Mouse (Mus musculus): ENCODE measurements around the gene Ssbp4. TPM values are rescaled to one million over a fixed set of nuclear protein-coding genes. Genes with fewer than 3 reads are reported as not detected.

Ssbp4 gene
- total and polyA plus RNA-seq, 2 experiments from 2014 or later: 204 to 249 TPM

DNA sequence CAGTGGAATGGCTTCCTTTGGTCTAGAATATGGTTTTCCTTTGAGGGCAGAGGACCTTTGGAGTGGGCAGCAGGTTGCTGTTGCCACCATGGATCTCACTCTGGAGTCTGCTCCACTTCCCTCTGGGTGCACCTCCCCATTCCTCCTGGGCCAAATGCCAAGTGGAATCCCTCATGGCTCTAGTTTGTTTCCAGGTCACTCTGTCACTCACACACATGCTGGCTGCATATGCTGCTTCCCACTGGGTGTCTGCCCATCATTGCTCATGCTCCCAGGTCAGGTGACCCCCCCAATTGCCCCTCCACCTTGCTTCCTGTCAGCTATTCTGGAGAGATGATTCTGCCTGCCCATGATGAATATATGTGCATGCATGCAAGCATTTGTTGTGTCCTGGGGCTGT, 54.9 kb downstream of the Ssbp4 start:
- H3K36me3 ChIP-seq (ENCODE audit: insufficient read depth): no peaks in the 10 kb centered on the region
- H3K27me3 ChIP-seq (ENCODE audit: insufficient read depth, low read length): no peaks in the 10 kb centered on the region
- no peak overlapping the region for H3K4me2 ChIP-seq (ENCODE audit: low read depth)
- no peaks in the 10 kb centered on the region for H3K9me3 ChIP-seq (ENCODE audit: low read length)
- ATAC-seq (peak; percentile 34), DNase-seq (peak; percentile 30)
- no peak overlapping the region for H3K27ac ChIP-seq (ENCODE audit: low read depth, low read length)
- H3K9ac ChIP-seq: no peak overlapping the region
- H3K4me3 ChIP-seq (ENCODE audit: low read depth, low read length): no peak overlapping the region
- no peaks in the 10 kb centered on the region for H3K4me1 ChIP-seq (ENCODE audit: insufficient read depth)
- no peak for TF ChIP-seq CTCF (IDR thresholded peaks at IDR 0.05; ENCODE audit: low read depth)

GRCm38 (mm10) chr8:70552836-70553235, 55.8 kb downstream of the Ssbp4 start:
- no peaks in the 10 kb centered on the region for H3K9me3 ChIP-seq (ENCODE audit: low read length)
- H3K4me1 ChIP-seq (ENCODE audit: insufficient read depth): no peaks in the 10 kb centered on the region
- 30% methylated on average over 1 of the region's 1 CpGs for WGBS
- H3K4me3 ChIP-seq (ENCODE audit: low read depth, low read length): no peak overlapping the region
- H3K4me2 ChIP-seq (ENCODE audit: low read depth): no peak overlapping the region
- TF ChIP-seq CTCF (IDR thresholded peaks at IDR 0.05; ENCODE audit: low read depth): no peak
- no peak overlapping the region for H3K9ac ChIP-seq
- DNase-seq (no peak), ATAC-seq (no peak)
- no peak overlapping the region for H3K27ac ChIP-seq (ENCODE audit: low read depth, low read length)
- H3K36me3 ChIP-seq (ENCODE audit: insufficient read depth): no peaks in the 10 kb centered on the region
- H3K27me3 ChIP-seq (ENCODE audit: insufficient read depth, low read length): no peaks in the 10 kb centered on the region

GRCm38 (mm10) chr8:70551558-70552161, 57.0 kb downstream of the Ssbp4 start:
- DNase-seq (no peak), ATAC-seq (no peak)
- H3K27me3 ChIP-seq (ENCODE audit: insufficient read depth, low read length): no peaks in the 10 kb centered on the region
- H3K9me3 ChIP-seq (ENCODE audit: low read length): no peaks in the 10 kb centered on the region
- 74% methylated on average over 3 of the region's 3 CpGs for WGBS
- no peak for TF ChIP-seq CTCF (IDR thresholded peaks at IDR 0.05; ENCODE audit: low read depth)
- H3K4me2 ChIP-seq (ENCODE audit: low read depth): no peak overlapping the region
- no peaks in the 10 kb centered on the region for H3K36me3 ChIP-seq (ENCODE audit: insufficient read depth)
- no peak overlapping the region for H3K27ac ChIP-seq (ENCODE audit: low read depth, low read length)
- H3K9ac ChIP-seq: no peak overlapping the region
- no peak overlapping the region for H3K4me3 ChIP-seq (ENCODE audit: low read depth, low read length)
- H3K4me1 ChIP-seq (ENCODE audit: insufficient read depth): no peaks in the 10 kb centered on the region

DNA sequence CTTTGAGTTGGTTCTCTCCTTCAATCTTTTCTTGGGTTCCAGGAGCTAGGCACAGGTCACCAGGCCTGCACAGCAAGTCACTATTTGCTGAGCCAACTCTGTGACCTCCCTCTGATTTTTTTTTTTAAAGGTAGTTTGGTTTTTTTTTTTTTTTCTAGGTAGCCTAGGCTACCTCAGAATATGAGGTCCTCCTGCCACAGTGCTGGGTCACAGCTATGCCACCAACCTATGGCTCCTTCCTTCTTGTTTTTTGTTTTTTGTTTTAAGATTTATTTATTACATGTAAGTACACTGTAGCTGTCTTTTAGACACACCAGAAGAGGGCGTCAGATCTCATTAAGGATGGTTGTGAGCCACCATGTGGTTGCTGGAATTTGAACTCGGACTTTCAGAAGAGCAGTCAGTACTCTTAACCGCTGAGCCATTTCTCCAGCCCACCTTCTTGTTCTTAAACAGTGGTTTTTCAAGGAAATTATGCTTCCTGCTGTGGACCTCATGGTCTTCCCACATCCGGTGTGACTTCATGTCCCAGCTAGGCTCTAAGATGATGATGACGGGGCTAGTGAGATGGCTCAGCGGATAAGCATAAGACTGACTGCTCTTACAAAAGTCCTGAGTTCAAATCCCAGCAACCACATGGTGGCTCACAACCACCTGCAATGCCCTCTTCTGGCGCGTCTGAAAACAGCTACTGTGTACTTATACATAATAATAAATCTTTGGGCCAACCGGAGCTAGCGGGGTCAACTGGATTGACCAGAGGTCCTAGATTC, 59.1 kb downstream of the Ssbp4 start:
- H3K4me3 ChIP-seq (ENCODE audit: low read depth, low read length): no peak overlapping the region
- H3K27ac ChIP-seq (ENCODE audit: low read depth, low read length): no peak overlapping the region
- no peak overlapping the region for H3K4me2 ChIP-seq (ENCODE audit: low read depth)
- no peak overlapping the region for H3K9ac ChIP-seq
- no peak for TF ChIP-seq CTCF (IDR thresholded peaks at IDR 0.05; ENCODE audit: low read depth)
- DNase-seq (no peak), ATAC-seq (no peak)
- H3K36me3 ChIP-seq (ENCODE audit: insufficient read depth): 0 out of 2 replicates have a peak, but pooled peaks cover 5% of the 10 kb centered on the region
- no peaks in the 10 kb centered on the region for H3K27me3 ChIP-seq (ENCODE audit: insufficient read depth, low read length)
- no peaks in the 10 kb centered on the region for H3K4me1 ChIP-seq (ENCODE audit: insufficient read depth)
- WGBS: 95% methylated on average over 10 of the region's 10 CpGs
- H3K9me3 ChIP-seq (ENCODE audit: low read length): no peaks in the 10 kb centered on the region

- ATAC-seq: no peak
- 96% methylated on average over 6 of the region's 6 CpGs for WGBS
- Histone ChIP-seq H3K27ac (ENCODE audit: low read depth, low read length) (no peak overlapping the region), H3K4me3 (ENCODE audit: low read depth, low read length) (no peak overlapping the region), H3K36me3 (ENCODE audit: insufficient read depth) (0 out of 2 replicates have a peak, but pooled peaks cover 5% of the 10 kb centered on the region), H3K9me3 (ENCODE audit: low read length) (no peaks in the 10 kb centered on the region), H3K9ac (no peak overlapping the region), H3K4me2 (ENCODE audit: low read depth) (no peak overlapping the region), H3K27me3 (ENCODE audit: insufficient read depth, low read length) (no peaks in the 10 kb centered on the region), H3K4me1 (ENCODE audit: insufficient read depth) (no peaks in the 10 kb centered on the region)
- no peak for DNase-seq
- no peak for TF ChIP-seq CTCF (IDR thresholded peaks at IDR 0.05; ENCODE audit: low read depth)
Measured at GRCm38 (mm10) chr8:70547762-70548161, 60.9 kb downstream of the Ssbp4 start.

Other genes with a start within 250 kb of the Ssbp4 start
- gene Comp, start 235.3 kb downstream of the Ssbp4 start, total RNA-seq (2014; rRNA removed): 0.81 TPM in 1 of 2 replicates, not detected in the other
- 0.05 and 0.29 TPM in 2 replicates for gene Comp, start 235.3 kb downstream of the Ssbp4 start, polyA plus RNA-seq (2015; fragmentation: Nextera tagmentation; extraction: Ambion mirVana)
- gene Crtc1, start 169.3 kb downstream of the Ssbp4 start, total RNA-seq (2014; rRNA removed): 41.2 and 51.7 TPM in 2 replicates
- 43.8 and 52.9 TPM in 2 replicates for gene Crtc1, start 169.3 kb downstream of the Ssbp4 start, polyA plus RNA-seq (2015; fragmentation: Nextera tagmentation; extraction: Ambion mirVana)
- gene Klhl26, start 131.9 kb downstream of the Ssbp4 start, total RNA-seq (2014; rRNA removed): 29.9 and 34.8 TPM in 2 replicates
- 30.8 and 35.3 TPM in 2 replicates for gene Klhl26, start 131.9 kb downstream of the Ssbp4 start, polyA plus RNA-seq (2015; fragmentation: Nextera tagmentation; extraction: Ambion mirVana)
- 96.0 and 115 TPM in 2 replicates for gene Tmem59l, start 121.5 kb downstream of the Ssbp4 start, total RNA-seq (2014; rRNA removed)
- 147 and 150 TPM in 2 replicates for gene Tmem59l, start 121.5 kb downstream of the Ssbp4 start, polyA plus RNA-seq (2015; fragmentation: Nextera tagmentation; extraction: Ambion mirVana)
- gene Crlf1, start 115.7 kb downstream of the Ssbp4 start, total RNA-seq (2014; rRNA removed): 6.5 and 20.9 TPM in 2 replicates
- 24.6 and 34.5 TPM in 2 replicates for gene Crlf1, start 115.7 kb downstream of the Ssbp4 start, polyA plus RNA-seq (2015; fragmentation: Nextera tagmentation; extraction: Ambion mirVana)
- 130 and 148 TPM in 2 replicates for gene Rex1bd, start 102.1 kb downstream of the Ssbp4 start, total RNA-seq (2014; rRNA removed)
- 200 and 247 TPM in 2 replicates for gene Rex1bd, start 102.1 kb downstream of the Ssbp4 start, polyA plus RNA-seq (2015; fragmentation: Nextera tagmentation; extraction: Ambion mirVana)
- gene Uba52, start 98.1 kb downstream of the Ssbp4 start, total RNA-seq (2014; rRNA removed): 459 and 595 TPM in 2 replicates
- 808 and 1,035 TPM in 2 replicates for gene Uba52, start 98.1 kb downstream of the Ssbp4 start, polyA plus RNA-seq (2015; fragmentation: Nextera tagmentation; extraction: Ambion mirVana)
- 559 and 592 TPM in 2 replicates for gene Fkbp8, start 81.1 kb downstream of the Ssbp4 start, total RNA-seq (2014; rRNA removed)
- 385 and 426 TPM in 2 replicates for gene Fkbp8, start 81.1 kb downstream of the Ssbp4 start, polyA plus RNA-seq (2015; fragmentation: Nextera tagmentation; extraction: Ambion mirVana)
- 39.1 and 43.5 TPM in 2 replicates for gene Kxd1, start 80.9 kb downstream of the Ssbp4 start, total RNA-seq (2014; rRNA removed)
- 51.6 and 51.9 TPM in 2 replicates for gene Kxd1, start 80.9 kb downstream of the Ssbp4 start, polyA plus RNA-seq (2015; fragmentation: Nextera tagmentation; extraction: Ambion mirVana)
- gene Ell, start 69.4 kb downstream of the Ssbp4 start, total RNA-seq (2014; rRNA removed): 16.2 and 18.4 TPM in 2 replicates
- gene Ell, start 69.4 kb downstream of the Ssbp4 start, polyA plus RNA-seq (2015; fragmentation: Nextera tagmentation; extraction: Ambion mirVana): 9.7 and 11.0 TPM in 2 replicates
- gene Isyna1, start 14.5 kb downstream of the Ssbp4 start, total RNA-seq (2014; rRNA removed): 127 and 136 TPM in 2 replicates
- 93.3 and 106 TPM in 2 replicates for gene Isyna1, start 14.5 kb downstream of the Ssbp4 start, polyA plus RNA-seq (2015; fragmentation: Nextera tagmentation; extraction: Ambion mirVana)
- gene Lrrc25, start 7.3 kb upstream of the Ssbp4 start, total RNA-seq (2014; rRNA removed): 1.4 and 2.8 TPM in 2 replicates
- 1.2 TPM in 2 replicates for gene Lrrc25, start 7.3 kb upstream of the Ssbp4 start, polyA plus RNA-seq (2015; fragmentation: Nextera tagmentation; extraction: Ambion mirVana)
- 0.90 TPM in 1 of 2 replicates, not detected in the other for gene Gdf15, start 23.6 kb upstream of the Ssbp4 start, total RNA-seq (2014; rRNA removed)
- 0.18 and 0.26 TPM in 2 replicates for gene Gdf15, start 23.6 kb upstream of the Ssbp4 start, polyA plus RNA-seq (2015; fragmentation: Nextera tagmentation; extraction: Ambion mirVana)
- 22.1 and 23.8 TPM in 2 replicates for gene Pgpep1, start 51.5 kb upstream of the Ssbp4 start, total RNA-seq (2014; rRNA removed)
- 22.1 and 26.1 TPM in 2 replicates for gene Pgpep1, start 51.5 kb upstream of the Ssbp4 start, polyA plus RNA-seq (2015; fragmentation: Nextera tagmentation; extraction: Ambion mirVana)
- 93.7 and 140 TPM in 2 replicates for gene Lsm4, start 64.4 kb upstream of the Ssbp4 start, total RNA-seq (2014; rRNA removed)
- 177 and 231 TPM in 2 replicates for gene Lsm4, start 64.4 kb upstream of the Ssbp4 start, polyA plus RNA-seq (2015; fragmentation: Nextera tagmentation; extraction: Ambion mirVana)
- gene Jund, start 90.1 kb upstream of the Ssbp4 start, total RNA-seq (2014; rRNA removed): 333 and 392 TPM in 2 replicates
- 108 and 114 TPM in 2 replicates for gene Jund, start 90.1 kb upstream of the Ssbp4 start, polyA plus RNA-seq (2015; fragmentation: Nextera tagmentation; extraction: Ambion mirVana)
- 0.33 TPM in 1 of 2 replicates, not detected in the other for gene Iqcn, start 94.6 kb upstream of the Ssbp4 start, total RNA-seq (2014; rRNA removed)
- gene Iqcn, start 94.6 kb upstream of the Ssbp4 start, polyA plus RNA-seq (2015; fragmentation: Nextera tagmentation; extraction: Ambion mirVana): 0.03 and 0.08 TPM in 2 replicates
- gene Gm3336, start 109.7 kb upstream of the Ssbp4 start, total RNA-seq (2014; rRNA removed): not detected in 2 replicates
- not detected in 2 replicates for gene Gm3336, start 109.7 kb upstream of the Ssbp4 start, polyA plus RNA-seq (2015; fragmentation: Nextera tagmentation; extraction: Ambion mirVana)
- 0.48 and 0.62 TPM in 2 replicates for gene Pde4c, start 114.8 kb upstream of the Ssbp4 start, total RNA-seq (2014; rRNA removed)
- gene Pde4c, start 114.8 kb upstream of the Ssbp4 start, polyA plus RNA-seq (2015; fragmentation: Nextera tagmentation; extraction: Ambion mirVana): 0.10 and 0.23 TPM in 2 replicates
- 450 and 499 TPM in 2 replicates for gene Rab3a, start 145.8 kb upstream of the Ssbp4 start, total RNA-seq (2014; rRNA removed)
- gene Rab3a, start 145.8 kb upstream of the Ssbp4 start, polyA plus RNA-seq (2015; fragmentation: Nextera tagmentation; extraction: Ambion mirVana): 632 and 673 TPM in 2 replicates
- 33.7 and 39.9 TPM in 2 replicates for gene Mpv17l2, start 152.1 kb upstream of the Ssbp4 start, total RNA-seq (2014; rRNA removed)
- gene Mpv17l2, start 152.1 kb upstream of the Ssbp4 start, polyA plus RNA-seq (2015; fragmentation: Nextera tagmentation; extraction: Ambion mirVana): 60.4 and 61.9 TPM in 2 replicates
- 160 and 170 TPM in 2 replicates for gene Pik3r2, start 167.8 kb upstream of the Ssbp4 start, total RNA-seq (2014; rRNA removed)
- gene Pik3r2, start 167.8 kb upstream of the Ssbp4 start, polyA plus RNA-seq (2015; fragmentation: Nextera tagmentation; extraction: Ambion mirVana): 147 and 153 TPM in 2 replicates
- gene Mast3, start 196.2 kb upstream of the Ssbp4 start, total RNA-seq (2014; rRNA removed): 26.2 and 60.0 TPM in 2 replicates
- gene Mast3, start 196.2 kb upstream of the Ssbp4 start, polyA plus RNA-seq (2015; fragmentation: Nextera tagmentation; extraction: Ambion mirVana): 20.3 and 25.2 TPM in 2 replicates
- 0.05 TPM in 1 of 2 replicates, not detected in the other for gene Il12rb1, start 199.6 kb upstream of the Ssbp4 start, total RNA-seq (2014; rRNA removed)
- gene Il12rb1, start 199.6 kb upstream of the Ssbp4 start, polyA plus RNA-seq (2015; fragmentation: Nextera tagmentation; extraction: Ambion mirVana): not detected in 2 replicates
- 15.4 and 25.9 TPM in 2 replicates for gene Arrdc2, start 230.8 kb upstream of the Ssbp4 start, total RNA-seq (2014; rRNA removed)
- gene Arrdc2, start 230.8 kb upstream of the Ssbp4 start, polyA plus RNA-seq (2015; fragmentation: Nextera tagmentation; extraction: Ambion mirVana): 5.6 and 7.1 TPM in 2 replicates

Data from forebrain, postnatal 0 days (tissue).